Mouse (Mus musculus) heart, adult 2 months (tissue): ENCODE data around the gene Sars2. TPM values are rescaled to one million over a fixed set of nuclear protein-coding genes. Genes with fewer than 3 reads are reported as not detected.
A peak's percentile ranks its signal among the peaks of the same experiment; 100 is the strongest.

Experiments used
- DNase-seq, 2 experiments: peaks; one replicate each; pipeline ENCODE4 v3.0.0; 2021
- H3K27ac ChIP-seq: fragments of 200-600 bp; 2 replicates; pipeline ENCODE4 v1.8.1; 2022
- H3K27me3 ChIP-seq: fragments of 200-500 bp; 2 replicates; pipeline ENCODE4 v1.6.1; 2012; ENCODE audit warnings: mild to moderate bottlenecking, low read length, inconsistent platforms, mixed read lengths; ENCODE audit not compliant: control insufficient read depth, insufficient read depth
- H3K36me3 ChIP-seq: fragments of 200-500 bp; 2 replicates; pipeline ENCODE4 v1.6.1; 2012; ENCODE audit warnings: low read length, inconsistent platforms; ENCODE audit not compliant: control insufficient read depth, insufficient read depth
- H3K4me1 ChIP-seq: fragments of 200-500 bp; 2 replicates; pipeline ENCODE4 v1.6.1; 2011; ENCODE audit warnings: low read length; ENCODE audit not compliant: control insufficient read depth, insufficient read depth
- H3K4me3 ChIP-seq: fragments of 200-600 bp; 2 replicates; pipeline ENCODE4 v1.8.1; 2022
- H3K79me2 ChIP-seq: fragments of 200-500 bp; replicated peaks from 2 replicates; pipeline ENCODE4 v1.6.1; 2012; ENCODE audit warnings: mild to moderate bottlenecking, inconsistent platforms, low read length, moderate library complexity, mixed read lengths; ENCODE audit not compliant: control insufficient read depth, insufficient read depth
- H3K9ac ChIP-seq: fragments of 200-500 bp; 2 replicates; pipeline ENCODE4 v1.6.1; 2012; ENCODE audit warnings: low read depth, mild to moderate bottlenecking, control low read depth, inconsistent platforms, low read length, mixed read lengths
- CTCF ChIP-seq: fragments of 200-600 bp; IDR thresholded peaks from 2 replicates; pipeline ENCODE4 v1.8.1; 2022; ENCODE audit warnings: antibody characterized with exemption, mild to moderate bottlenecking, moderate library complexity
- EP300 ChIP-seq: fragments of 200-500 bp; IDR thresholded peaks from 2 replicates; pipeline ENCODE4 v1.6.1; 2011; ENCODE audit warnings: low read depth, low read length, control low read depth; ENCODE audit not compliant: insufficient read depth
- POLR2A ChIP-seq: fragments of 200-500 bp; IDR thresholded peaks from 2 replicates; pipeline ENCODE4 v1.6.1; 2011; ENCODE audit warnings: mild to moderate bottlenecking, low read depth, low read length, control low read depth; ENCODE audit not compliant: insufficient read depth
- WGBS: fragments of 180-500 bp; shearing (Covaris S2); methylation state at CpG from one replicate; pipeline ENCODE4 v1.1.7; 2018; 5-methylcytosine and 5-hydroxymethylcytosine counted together
- intact Hi-C: fragments of 180-260 bp; cut with DNase I; formaldehyde crosslinking; loops from one replicate; pipeline ENCODE4 v1.15.1; 2025
- polyA plus RNA-seq: library from polyadenylated mRNA; depleted of rRNA; stranded (reverse); fragments of >200 nt; gene quantifications from 2 replicates; pipeline ENCODE4 v1.2.3, GENCODE M21; 2012
- total RNA-seq, 2 experiments: library from RNA; stranded (reverse); gene quantifications; 2 replicates each; pipeline ENCODE4 v1.2.3; 2021

Gene Sars2
- total and polyA plus RNA-seq, 3 experiments, result 13.7 to 20.2 (median 14.2) TPM

DNA sequence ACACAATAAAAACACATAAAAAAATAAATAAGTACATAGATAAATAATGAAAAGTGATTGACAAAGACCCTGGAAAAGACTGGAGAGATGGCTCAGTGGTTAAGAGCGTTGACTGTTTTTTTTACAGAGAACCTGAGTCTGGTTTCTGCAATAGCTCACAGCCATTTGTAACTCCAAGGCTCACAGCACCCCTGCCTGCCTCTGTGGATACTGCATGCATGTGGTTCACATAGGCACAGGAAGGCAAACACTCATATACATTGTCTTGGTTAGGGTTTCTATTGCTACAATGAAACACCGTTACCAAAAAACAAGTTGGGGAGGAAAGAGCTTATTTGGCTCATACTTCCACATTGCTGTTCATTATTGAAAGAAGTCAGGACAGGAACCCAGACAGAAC, 26.2 kb upstream of the Sars2 start:
- intact Hi-C loops, result no loop called here
- H3K4me3 ChIP-seq, result no peak overlapping the region
- 92% methylated on average over 2 of the region's 2 CpGs for WGBS
- no peak for DNase-seq
- H3K9ac ChIP-seq, result no peak overlapping the region
- no peaks in the 10 kb centered on the region for H3K4me1 ChIP-seq
- no peaks in the 10 kb centered on the region for H3K79me2 ChIP-seq
- no peaks in the 10 kb centered on the region for H3K36me3 ChIP-seq
- H3K27me3 ChIP-seq, result no peaks in the 10 kb centered on the region
- no peak overlapping the region for H3K27ac ChIP-seq
- no peak for TF ChIP-seq EP300
- no peak for TF ChIP-seq POLR2A
- TF ChIP-seq CTCF, result no peak

- 6% methylated on average over 36 of the region's 36 CpGs for WGBS
- intact Hi-C loops, result no loop called here
Observed at GRCm38 (mm10) chr7:28716590-28717281, 25.1 kb upstream of the Sars2 start, which contains the start of gene Fbxo17. Gene Fbxo17 (plus strand): TSS chr7:28716804.

DNA sequence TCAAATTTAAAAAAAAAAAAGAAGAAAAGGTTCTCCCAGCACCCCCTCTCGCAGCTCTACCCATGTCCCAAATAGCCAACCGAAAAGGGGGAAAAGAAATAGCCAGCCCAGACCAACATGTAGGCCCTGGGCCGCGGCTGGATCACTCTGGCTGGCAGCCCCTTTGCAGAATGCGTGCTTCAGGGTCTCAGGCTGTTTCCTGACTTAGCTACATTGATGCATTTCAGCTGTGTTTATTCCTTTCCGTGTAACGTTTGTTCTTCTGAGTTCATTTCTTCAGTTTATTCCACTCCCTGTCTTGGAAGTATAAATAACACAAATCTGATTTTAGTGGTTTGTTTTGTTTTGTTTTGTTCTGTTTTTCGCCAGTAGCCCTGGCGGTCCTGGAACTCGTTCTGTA, 24.1 kb upstream of the Sars2 start:
- WGBS, result 87% methylated on average over 10 of the region's 10 CpGs
- intact Hi-C loops, result no loop called here
- H3K27ac ChIP-seq, result no peak overlapping the region
- no peaks in the 10 kb centered on the region for H3K4me1 ChIP-seq
- H3K9ac ChIP-seq, result no peak overlapping the region
- DNase-seq, result no peak
- no peak overlapping the region for H3K4me3 ChIP-seq
- no peaks in the 10 kb centered on the region for H3K27me3 ChIP-seq
- TF ChIP-seq CTCF (no peak), EP300 (no peak), POLR2A (no peak)
- H3K79me2 ChIP-seq, result no peaks in the 10 kb centered on the region
- H3K36me3 ChIP-seq, result no peaks in the 10 kb centered on the region

More at GRCm38 (mm10) chr7:28716590-28717281, 25.1 kb upstream of the Sars2 start, which contains the start of gene Fbxo17:
- no peaks in the 10 kb centered on the region for H3K79me2 ChIP-seq
- H3K4me3 ChIP-seq, result peak within 1 kb of the TSS; percentile 48
- peak within 1 kb of the TSS; percentile 82 for H3K9ac ChIP-seq
- peak; percentile 58 for TF ChIP-seq CTCF
- TF ChIP-seq POLR2A, result no peak
- no peak within 1 kb of the TSS for H3K27ac ChIP-seq
- H3K36me3 ChIP-seq, result no peaks in the 10 kb centered on the region
- no peaks in the 10 kb centered on the region for H3K4me1 ChIP-seq
- H3K27me3 ChIP-seq, result no peaks in the 10 kb centered on the region
- peak; percentile 64 to 66 for DNase-seq

- H3K79me2 ChIP-seq, result no peaks in the 10 kb centered on the region
- TF ChIP-seq CTCF, result no peak
- no peak for TF ChIP-seq EP300
- TF ChIP-seq POLR2A, result no peak
- H3K27ac ChIP-seq, result no peak overlapping the region
- no peaks in the 10 kb centered on the region for H3K4me1 ChIP-seq
- no peak overlapping the region for H3K9ac ChIP-seq
- no peaks in the 10 kb centered on the region for H3K27me3 ChIP-seq
- H3K4me3 ChIP-seq, result no peak overlapping the region
- no peak for DNase-seq
- WGBS, result 45% methylated on average over 4 of the region's 4 CpGs
- intact Hi-C loops, result no loop called here
- H3K36me3 ChIP-seq, result no peaks in the 10 kb centered on the region
Observed at GRCm38 (mm10) chr7:28719159-28719558, 22.6 kb upstream of the Sars2 start.

- H3K27me3 ChIP-seq, result no peaks in the 10 kb centered on the region
- intact Hi-C loops, result loop anchor here (10.0 kb wide), 1 partner anchor 115 kb away; no protein-coding TSS in a partner anchor
- H3K4me3 ChIP-seq, result no peak overlapping the region
- no peaks in the 10 kb centered on the region for H3K79me2 ChIP-seq
- no peaks in the 10 kb centered on the region for H3K4me1 ChIP-seq
- DNase-seq, result no peak
- no peaks in the 10 kb centered on the region for H3K36me3 ChIP-seq
- WGBS, result 75% methylated on average over 2 of the region's 2 CpGs
- H3K27ac ChIP-seq, result no peak overlapping the region
- TF ChIP-seq POLR2A, result no peak
- TF ChIP-seq CTCF, result no peak
- TF ChIP-seq EP300, result no peak
- no peak overlapping the region for H3K9ac ChIP-seq
Observed at GRCm38 (mm10) chr7:28719650-28720049, 22.1 kb upstream of the Sars2 start.

DNA sequence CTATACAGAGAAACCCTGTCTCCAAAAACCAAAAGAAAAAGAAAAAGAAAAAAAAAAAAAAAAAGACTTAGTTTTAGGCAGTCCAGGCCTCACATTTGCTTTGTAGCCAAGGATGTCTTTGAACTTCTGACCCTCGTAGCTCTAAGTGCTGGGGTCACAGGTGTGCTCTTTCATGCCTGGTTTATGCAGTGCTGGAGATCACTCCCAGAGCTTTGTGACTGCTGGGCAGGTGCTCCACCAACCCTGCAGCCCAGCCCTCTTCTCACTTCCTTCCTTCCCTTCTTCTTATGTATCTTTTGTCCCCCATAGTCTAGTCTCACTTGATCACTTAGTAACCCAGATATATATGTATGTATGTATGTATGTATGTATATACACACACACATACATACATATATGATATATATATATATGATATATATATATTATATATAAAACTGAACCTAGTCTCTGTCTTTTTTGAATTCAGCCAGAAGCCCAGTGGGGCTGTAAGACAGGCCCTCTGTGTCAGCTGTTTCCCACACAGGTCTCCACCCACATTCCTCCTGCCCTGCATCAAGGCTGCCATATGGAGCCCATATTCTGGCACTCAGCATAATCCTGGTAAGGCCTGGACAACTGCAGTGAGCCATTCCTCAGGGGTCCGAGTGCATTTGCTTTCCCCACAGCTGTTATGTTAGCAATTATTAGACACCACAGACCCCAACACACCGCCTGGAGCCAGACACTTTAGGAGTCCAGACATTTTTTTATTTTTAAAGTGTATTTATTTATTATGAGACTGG, 20.8 kb upstream of the Sars2 start:
- H3K79me2 ChIP-seq, result no peaks in the 10 kb centered on the region
- WGBS, result 82% methylated on average over 3 of the region's 3 CpGs
- intact Hi-C loops, result loop anchor here (10.0 kb wide), 1 partner anchor 116 kb away; no protein-coding TSS in a partner anchor
- H3K27me3 ChIP-seq, result no peaks in the 10 kb centered on the region
- no peak for TF ChIP-seq POLR2A
- no peak for TF ChIP-seq EP300
- no peak for TF ChIP-seq CTCF
- no peak overlapping the region for H3K27ac ChIP-seq
- H3K36me3 ChIP-seq, result no peaks in the 10 kb centered on the region
- DNase-seq, result no peak
- H3K9ac ChIP-seq, result no peak overlapping the region
- no peaks in the 10 kb centered on the region for H3K4me1 ChIP-seq
- H3K4me3 ChIP-seq, result no peak overlapping the region
